Mouse (Mus musculus) midbrain, embryonic 16.5 days (tissue): ENCODE data around the gene Lrrc4c. TPM values are rescaled to one million over a fixed set of nuclear protein-coding genes. Genes with fewer than 3 reads are reported as not detected.

Experiments
- ATAC-seq: fragments of 200-750 bp; cut with Nextera tagmentation; 2 replicates; pipeline ENCODE4 v1.8.0; 2017; ENCODE audit warnings: moderate TSS enrichment
- H3K27ac ChIP-seq: fragments of 300-500 bp; sonication (generic); 2 replicates; pipeline ENCODE4 v1.5.1; 2014; ENCODE audit warnings: mild to moderate bottlenecking, low read length, mixed read lengths
- H3K27me3 ChIP-seq: fragments of 300-500 bp; sonication (generic); 2 replicates; pipeline ENCODE4 v1.6.1; 2014; ENCODE audit warnings: low read depth, low read length, mixed read lengths; ENCODE audit not compliant: control insufficient read depth, insufficient read depth
- H3K36me3 ChIP-seq: fragments of 300-500 bp; sonication (generic); 2 replicates; pipeline ENCODE4 v1.6.1; 2014; ENCODE audit warnings: mild to moderate bottlenecking, low read length, moderate library complexity, mixed read lengths; ENCODE audit not compliant: control insufficient read depth, insufficient read depth
- H3K4me1 ChIP-seq: fragments of 300-500 bp; sonication (generic); 2 replicates; pipeline ENCODE4 v1.6.1; 2014; ENCODE audit warnings: mild to moderate bottlenecking, low read length, mixed read lengths; ENCODE audit not compliant: control insufficient read depth, insufficient read depth
- H3K4me2 ChIP-seq: fragments of 300-500 bp; sonication (generic); 2 replicates; pipeline ENCODE4 v1.6.1; 2014; ENCODE audit warnings: mild to moderate bottlenecking, low read length, mixed read lengths
- H3K4me3 ChIP-seq: fragments of 300-500 bp; sonication (generic); 2 replicates; pipeline ENCODE4 v1.5.1; 2014; ENCODE audit warnings: low read depth, mild to moderate bottlenecking, low read length, moderate library complexity, mixed read lengths
- H3K9ac ChIP-seq: fragments of 300-500 bp; sonication (generic); 2 replicates; pipeline ENCODE4 v1.6.1; 2014; ENCODE audit warnings: low read depth, low read length, mixed read lengths
- H3K9me3 ChIP-seq: fragments of 300-500 bp; sonication (generic); replicated peaks from 2 replicates; pipeline ENCODE4 v1.6.1; 2014; ENCODE audit warnings: mild to moderate bottlenecking, low read length, mixed read lengths; ENCODE audit not compliant: control insufficient read depth, poor library complexity, severe bottlenecking
- WGBS: fragments of 180-500 bp; shearing (Covaris S2); extraction: QIAGEN DNeasy Blood & Tissue Kit; methylation state at CpG from one replicate; pipeline ENCODE4 v1.1.7; 2014; 5-methylcytosine and 5-hydroxymethylcytosine counted together
- polyA plus RNA-seq: library from polyadenylated mRNA; unstranded; fragments of >200 nt; fragmentation: Nextera tagmentation; extraction: Ambion mirVana; gene quantifications from 2 replicates; pipeline ENCODE4 v1.2.1, GENCODE M21; 2015

Lrrc4c gene
- polyA plus RNA-seq, 1 experiment from 2014 or later, result 43.3 TPM

GRCm38 (mm10) chr2:97318008-97318407 is 1000.0 kb downstream of the Lrrc4c start:
- 41% methylated on average over 1 of the region's 1 CpGs for WGBS
- H3K27me3 ChIP-seq, result no peaks in the 10 kb centered on the region
- no peaks in the 10 kb centered on the region for H3K36me3 ChIP-seq
- H3K4me1 ChIP-seq, result no peaks in the 10 kb centered on the region
- peak; percentile 56; the same call in 1 of the 2 replicates for ATAC-seq
- H3K9ac ChIP-seq, result no peak overlapping the region
- no peak overlapping the region for H3K27ac ChIP-seq
- no peaks in the 10 kb centered on the region for H3K9me3 ChIP-seq
- H3K4me3 ChIP-seq, result no peak overlapping the region
- H3K4me2 ChIP-seq, result no peak overlapping the region

GRCm38 (mm10) chr2:97318536-97318935 is 1000.6 kb downstream of the Lrrc4c start:
- H3K9ac ChIP-seq, result no peak overlapping the region
- H3K4me2 ChIP-seq, result no peak overlapping the region
- peak; percentile 64 for ATAC-seq
- no peaks in the 10 kb centered on the region for H3K9me3 ChIP-seq
- 76% methylated on average over 1 of the region's 1 CpGs for WGBS
- H3K4me3 ChIP-seq, result no peak overlapping the region
- no peaks in the 10 kb centered on the region for H3K36me3 ChIP-seq
- no peaks in the 10 kb centered on the region for H3K4me1 ChIP-seq
- H3K27me3 ChIP-seq, result no peaks in the 10 kb centered on the region
- no peak overlapping the region for H3K27ac ChIP-seq

GRCm38 (mm10) chr2:97332084-97332682 is 1014.2 kb downstream of the Lrrc4c start:
- ATAC-seq, result no peak
- Histone ChIP-seq H3K27me3 (no peaks in the 10 kb centered on the region), H3K27ac (no peak overlapping the region), H3K4me3 (no peak overlapping the region), H3K4me1 (no peaks in the 10 kb centered on the region), H3K36me3 (no peaks in the 10 kb centered on the region), H3K4me2 (no peak overlapping the region), H3K9ac (no peak overlapping the region), H3K9me3 (no peaks in the 10 kb centered on the region)
- WGBS, result 54% methylated on average over 1 of the region's 1 CpGs

- Histone ChIP-seq H3K27ac (no peak overlapping the region), H3K4me3 (no peak overlapping the region), H3K36me3 (no peaks in the 10 kb centered on the region), H3K9ac (no peak overlapping the region), H3K4me2 (no peak overlapping the region), H3K4me1 (no peaks in the 10 kb centered on the region), H3K9me3 (no peaks in the 10 kb centered on the region), H3K27me3 (no peaks in the 10 kb centered on the region)
- WGBS, result 68% methylated on average over 4 of the region's 4 CpGs
- no peak for ATAC-seq
Observed at GRCm38 (mm10) chr2:97339627-97340026, 1021.7 kb downstream of the Lrrc4c start.

- Histone ChIP-seq H3K9ac (no peak overlapping the region), H3K4me2 (no peak overlapping the region), H3K27me3 (no peaks in the 10 kb centered on the region), H3K36me3 (no peaks in the 10 kb centered on the region), H3K4me1 (no peaks in the 10 kb centered on the region), H3K4me3 (no peak overlapping the region), H3K27ac (no peak overlapping the region), H3K9me3 (no peaks in the 10 kb centered on the region)
- 95% methylated on average over 2 of the region's 2 CpGs for WGBS
- no peak for ATAC-seq
Observed at GRCm38 (mm10) chr2:97361235-97361634, 1043.3 kb downstream of the Lrrc4c start.

GRCm38 (mm10) chr2:97369978-97370377 is 1052.0 kb downstream of the Lrrc4c start:
- WGBS, result 77% methylated on average over 3 of the region's 3 CpGs
- H3K4me1 ChIP-seq, result no peaks in the 10 kb centered on the region

GRCm38 (mm10) chr2:97391437-97391836 is 1073.5 kb downstream of the Lrrc4c start:
- H3K27me3 ChIP-seq, result no peaks in the 10 kb centered on the region
- no peaks in the 10 kb centered on the region for H3K4me1 ChIP-seq
- no peak for ATAC-seq
- H3K4me3 ChIP-seq, result no peak overlapping the region
- 68% methylated on average over 3 of the region's 3 CpGs for WGBS
- H3K4me2 ChIP-seq, result no peak overlapping the region
- H3K36me3 ChIP-seq, result no peaks in the 10 kb centered on the region
- H3K9ac ChIP-seq, result no peak overlapping the region
- H3K27ac ChIP-seq, result no peak overlapping the region
- no peaks in the 10 kb centered on the region for H3K9me3 ChIP-seq

More at GRCm38 (mm10) chr2:97369978-97370377, 1052.0 kb downstream of the Lrrc4c start:
- Histone ChIP-seq H3K9ac (no peak overlapping the region), H3K9me3 (no peaks in the 10 kb centered on the region), H3K4me3 (no peak overlapping the region), H3K27me3 (no peaks in the 10 kb centered on the region), H3K27ac (no peak overlapping the region), H3K4me2 (no peak overlapping the region), H3K36me3 (no peaks in the 10 kb centered on the region)
- no peak for ATAC-seq

GRCm38 (mm10) chr2:97391876-97392275 is 1073.9 kb downstream of the Lrrc4c start:
- Histone ChIP-seq H3K9ac (no peak overlapping the region), H3K36me3 (no peaks in the 10 kb centered on the region), H3K9me3 (no peaks in the 10 kb centered on the region), H3K4me1 (no peaks in the 10 kb centered on the region), H3K27ac (no peak overlapping the region), H3K4me3 (no peak overlapping the region), H3K27me3 (no peaks in the 10 kb centered on the region), H3K4me2 (no peak overlapping the region)
- no peak for ATAC-seq
- 86% methylated on average over 2 of the region's 2 CpGs for WGBS

GRCm38 (mm10) chr2:97413066-97413465 is 1095.1 kb downstream of the Lrrc4c start:
- Histone ChIP-seq H3K27ac (no peak overlapping the region), H3K4me3 (no peak overlapping the region), H3K4me1 (no peaks in the 10 kb centered on the region), H3K36me3 (no peaks in the 10 kb centered on the region), H3K9ac (no peak overlapping the region), H3K9me3 (no peaks in the 10 kb centered on the region), H3K27me3 (no peaks in the 10 kb centered on the region), H3K4me2 (no peak overlapping the region)
- no peak for ATAC-seq
- WGBS, result 83% methylated on average over 1 of the region's 1 CpGs
